Mouse (Mus musculus) frontal cortex, adult 2 months (tissue): ENCODE data around the gene Stox1. TPM values are rescaled to one million over a fixed set of nuclear protein-coding genes. Genes with fewer than 3 reads are reported as not detected.
"Not testable (repeated sequence)": the region's sequence is repeated elsewhere in the genome, so short reads cannot be mapped to it uniquely, and the experiment has no call there.

Source experiments
- DNase-seq, 2 experiments: peaks; one replicate each; pipeline ENCODE4 v3.0.0; 2022; ENCODE audit warnings: low spot score in 1 of 2; ENCODE audit errors: extremely low spot score in 1 of 2
- polyA plus RNA-seq: library from polyadenylated mRNA; depleted of rRNA; stranded (reverse); fragments of >200 nt; gene quantifications from 2 replicates; pipeline ENCODE4 v1.2.3, GENCODE M21; 2012; rRNA removed

Gene Stox1
- polyA plus RNA-seq, result 3.2 and 3.6 TPM in 2 replicates

GRCm38 (mm10) chr10:62725771-62726687, at the start of gene Stox1:
TSS of gene Stox1 (minus strand) at chr10:62726128.
- peak; percentile 33 to 65 for DNase-seq

GRCm38 (mm10) chr10:62750781-62751180, 24.9 kb upstream of the Stox1 start:
- DNase-seq, result no peak

GRCm38 (mm10) chr10:62739961-62740737, 14.2 kb upstream of the Stox1 start:
- DNase-seq, result peak in 1 of 2 experiments; percentile 42

- no peak for DNase-seq
Measured at GRCm38 (mm10) chr10:62736965-62737688, 11.2 kb upstream of the Stox1 start.

- no peak for DNase-seq
Measured at GRCm38 (mm10) chr10:62730826-62731225, 4.9 kb upstream of the Stox1 start.

- DNase-seq, result no peak
Measured at GRCm38 (mm10) chr10:62724936-62725335, 992 bp downstream of the Stox1 start.

GRCm38 (mm10) chr10:62722701-62723100, 3.2 kb downstream of the Stox1 start:
- no peak for DNase-seq

- not testable (repeated sequence) for DNase-seq
Measured at GRCm38 (mm10) chr10:62720574-62720973, 5.4 kb downstream of the Stox1 start.

GRCm38 (mm10) chr10:62713457-62713856, 12.5 kb downstream of the Stox1 start:
- DNase-seq, result no peak

GRCm38 (mm10) chr10:62703579-62703978, 22.3 kb downstream of the Stox1 start:
- DNase-seq, result peak in 1 of 2 experiments; percentile 26

GRCm38 (mm10) chr10:62702436-62702835, 23.5 kb downstream of the Stox1 start:
- DNase-seq, result peak; percentile 41 to 63

- no peak for DNase-seq
Measured at GRCm38 (mm10) chr10:62692771-62693170, 33.2 kb downstream of the Stox1 start.

GRCm38 (mm10) chr10:62692244-62692643, 33.7 kb downstream of the Stox1 start:
- no peak for DNase-seq

GRCm38 (mm10) chr10:62687032-62687674, 38.8 kb downstream of the Stox1 start:
- DNase-seq, result no peak

GRCm38 (mm10) chr10:62683043-62683442, 42.9 kb downstream of the Stox1 start:
- DNase-seq, result no peak

- no peak for DNase-seq
Measured at GRCm38 (mm10) chr10:62679833-62680232, 46.1 kb downstream of the Stox1 start.

- DNase-seq, result no peak
Measured at GRCm38 (mm10) chr10:62677329-62677728, 48.6 kb downstream of the Stox1 start.

GRCm38 (mm10) chr10:62676196-62676595, 49.7 kb downstream of the Stox1 start:
- DNase-seq, result no peak

GRCm38 (mm10) chr10:62672359-62672758, 53.6 kb downstream of the Stox1 start:
- no peak for DNase-seq

- no peak for DNase-seq
Measured at GRCm38 (mm10) chr10:62669245-62669644, 56.7 kb downstream of the Stox1 start.
